Mouse (Mus musculus) forebrain, postnatal 0 days (tissue): ENCODE measurements around the gene Ube3c. TPM values are rescaled to one million over a fixed set of nuclear protein-coding genes. Genes with fewer than 3 reads are reported as not detected.
A peak's percentile ranks its signal among the peaks of the same experiment; 100 is the strongest.
"Not testable (repeated sequence)": the region's sequence is repeated elsewhere in the genome, so short reads cannot be mapped to it uniquely, and the experiment has no call there.

Experiments used
- ATAC-seq: fragments of 200-750 bp; cut with Nextera tagmentation; 2 replicates; pipeline ENCODE4 v1.8.0; 2017; ENCODE audit warnings: mild to moderate bottlenecking, moderate library complexity
- DNase-seq: peaks from one replicate; pipeline ENCODE4 v3.0.0-alpha.2; 2015
- H3K27ac ChIP-seq: fragments of 300-500 bp; sonication (generic); 2 replicates; pipeline ENCODE4 v1.5.1; 2014; ENCODE audit warnings: low read depth, mild to moderate bottlenecking, antibody characterized with exemption, low read length, moderate library complexity, mixed read lengths
- H3K27me3 ChIP-seq: fragments of 300-500 bp; sonication (generic); 2 replicates; pipeline ENCODE4 v1.6.1; 2014; ENCODE audit warnings: mild to moderate bottlenecking, low read length, mixed read lengths; ENCODE audit not compliant: insufficient read depth
- H3K36me3 ChIP-seq: fragments of 300-500 bp; sonication (generic); 2 replicates; pipeline ENCODE4 v1.6.1; 2014; ENCODE audit warnings: mild to moderate bottlenecking, moderate library complexity; ENCODE audit not compliant: insufficient read depth
- H3K4me1 ChIP-seq: fragments of 300-500 bp; sonication (generic); 2 replicates; pipeline ENCODE4 v1.6.1; 2014; ENCODE audit warnings: antibody characterized with exemption; ENCODE audit not compliant: insufficient read depth
- H3K4me2 ChIP-seq: fragments of 300-500 bp; sonication (generic); 2 replicates; pipeline ENCODE4 v1.6.1; 2014; ENCODE audit warnings: low read depth, mild to moderate bottlenecking, moderate library complexity
- H3K4me3 ChIP-seq: fragments of 300-500 bp; sonication (generic); 2 replicates; pipeline ENCODE4 v1.5.1; 2014; ENCODE audit warnings: low read depth, low read length, mixed read lengths
- H3K9ac ChIP-seq: fragments of 300-500 bp; sonication (generic); 2 replicates; pipeline ENCODE4 v1.6.1; 2014; ENCODE audit warnings: mild to moderate bottlenecking
- H3K9me3 ChIP-seq: fragments of 300-500 bp; sonication (generic); 2 replicates; pipeline ENCODE4 v1.6.1; 2016; ENCODE audit warnings: low read length
- CTCF ChIP-seq: sonication (generic); IDR thresholded peaks from 2 replicates; pipeline ENCODE4 v1.5.1; 2016; ENCODE audit warnings: antibody characterized with exemption, control low read depth, low read depth
- WGBS: fragments of 180-500 bp; shearing (Covaris S2); extraction: QIAGEN DNeasy Blood & Tissue Kit; methylation state at CpG from one replicate; pipeline ENCODE4 v1.1.7; 2014; 5-methylcytosine and 5-hydroxymethylcytosine counted together
- polyA plus RNA-seq: library from polyadenylated mRNA; unstranded; fragments of >200 nt; fragmentation: Nextera tagmentation; extraction: Ambion mirVana; gene quantifications from 2 replicates; pipeline ENCODE4 v1.2.1, GENCODE M21; 2015
- total RNA-seq: library from RNA; depleted of rRNA; stranded (reverse); fragments of >200 nt; gene quantifications from 2 replicates; pipeline ENCODE4 v1.2.3, GENCODE M21; 2014; rRNA removed

Gene Ube3c
- total RNA-seq: 81.2 and 95.6 TPM in 2 replicates
- polyA plus RNA-seq: 23.7 and 33.0 TPM in 2 replicates

DNA sequence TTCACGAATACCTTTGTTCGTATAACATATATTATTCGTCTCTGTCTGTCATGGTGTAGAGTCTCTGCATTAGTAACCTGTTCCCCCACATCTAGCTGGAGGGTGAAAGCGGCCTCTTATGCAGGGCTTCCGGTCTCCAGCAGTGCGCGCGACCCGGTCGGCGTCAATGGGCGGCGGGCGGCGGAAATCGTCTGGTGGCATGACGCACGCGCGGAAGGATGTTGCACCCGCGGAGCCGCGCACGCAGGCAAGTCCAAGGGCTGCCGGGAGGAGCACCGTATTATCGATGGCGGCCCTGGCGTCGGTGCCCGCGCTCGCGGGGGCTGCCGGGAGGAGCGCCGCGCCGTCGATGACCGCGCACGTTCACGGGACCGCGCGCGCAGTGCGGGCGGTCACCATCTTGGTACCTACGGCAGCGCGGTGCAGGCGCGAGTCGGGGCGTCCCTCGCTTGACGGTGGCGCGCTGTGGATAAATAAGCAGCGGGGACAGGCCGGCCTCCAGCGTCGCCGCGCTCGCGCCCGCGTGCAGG, at the start of gene Ube3c:
Gene Ube3c, plus strand, starts transcription at position 395 of the 530 bp plus-strand sequence.
- no peaks in the 10 kb centered on the region for H3K9me3 ChIP-seq
- H3K4me1 ChIP-seq: peaks cover 16% of the 10 kb centered on the region
- ATAC-seq (peak; percentile 98), DNase-seq (peak; percentile 99)
- H3K4me2 ChIP-seq: peak within 1 kb of the TSS; percentile 84
- H3K27me3 ChIP-seq: no peaks in the 10 kb centered on the region
- WGBS: 2% methylated on average over 72 of the region's 72 CpGs
- no peaks in the 10 kb centered on the region for H3K36me3 ChIP-seq
- H3K9ac ChIP-seq: peak within 1 kb of the TSS; percentile 86
- TF ChIP-seq CTCF: peak; percentile 16; the same call in 1 of the 2 replicates
- peak within 1 kb of the TSS; percentile 78 for H3K4me3 ChIP-seq
- H3K27ac ChIP-seq: peak within 1 kb of the TSS; percentile 93

DNA sequence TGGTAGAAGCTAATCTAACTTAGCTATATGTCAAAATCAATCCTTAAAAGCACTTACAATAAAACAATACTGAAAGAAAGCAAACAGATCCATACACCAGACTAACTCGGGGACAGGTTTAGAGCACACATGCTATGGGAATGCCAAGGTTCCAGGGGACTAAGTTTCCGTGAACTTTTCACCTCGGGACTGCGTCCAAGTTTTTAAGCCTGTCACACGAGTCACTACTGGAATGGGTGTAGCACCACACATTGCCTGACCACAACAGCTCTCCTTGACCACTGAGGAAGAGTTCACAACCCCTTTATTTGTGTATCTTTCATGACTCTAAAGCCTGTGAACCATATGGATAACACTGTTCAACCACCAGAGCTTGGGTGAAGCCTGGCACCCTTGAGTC, 8.9 kb upstream of the Ube3c start:
- DNase-seq (no peak), ATAC-seq (no peak)
- Histone ChIP-seq H3K36me3 (no peaks in the 10 kb centered on the region), H3K27ac (no peak overlapping the region), H3K4me3 (no peak overlapping the region), H3K4me1 (no peaks in the 10 kb centered on the region), H3K4me2 (no peak overlapping the region), H3K9ac (no peak overlapping the region), H3K9me3 (no peaks in the 10 kb centered on the region), H3K27me3 (no peaks in the 10 kb centered on the region)
- no peak for TF ChIP-seq CTCF
- 87% methylated on average over 5 of the region's 5 CpGs for WGBS

DNA sequence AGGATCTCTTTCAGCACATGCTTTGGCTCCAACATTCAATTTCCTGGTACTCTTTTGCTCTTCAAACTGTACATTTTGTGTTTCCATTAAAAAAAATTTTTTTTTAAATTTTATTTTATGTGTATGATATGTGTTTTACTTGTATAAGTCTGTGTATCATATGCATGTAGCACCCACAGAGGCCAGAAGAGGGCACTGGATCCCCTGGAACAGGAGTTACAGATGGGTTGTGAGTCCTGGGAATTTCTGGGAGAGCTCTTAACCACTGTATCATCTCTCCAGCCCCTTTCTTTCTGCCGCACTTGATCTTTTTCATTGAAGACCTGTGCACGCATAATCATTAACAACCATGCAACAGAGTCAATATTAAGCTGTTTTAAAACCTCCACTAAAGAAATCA, 8.4 kb upstream of the Ube3c start:
- Histone ChIP-seq H3K4me3 (no peak overlapping the region), H3K36me3 (no peaks in the 10 kb centered on the region), H3K9me3 (no peaks in the 10 kb centered on the region), H3K4me1 (no peaks in the 10 kb centered on the region), H3K27me3 (no peaks in the 10 kb centered on the region), H3K9ac (no peak overlapping the region), H3K4me2 (no peak overlapping the region), H3K27ac (no peak overlapping the region)
- no peak for ATAC-seq
- 89% methylated on average over 2 of the region's 2 CpGs for WGBS
- no peak for DNase-seq
- TF ChIP-seq CTCF: no peak

DNA sequence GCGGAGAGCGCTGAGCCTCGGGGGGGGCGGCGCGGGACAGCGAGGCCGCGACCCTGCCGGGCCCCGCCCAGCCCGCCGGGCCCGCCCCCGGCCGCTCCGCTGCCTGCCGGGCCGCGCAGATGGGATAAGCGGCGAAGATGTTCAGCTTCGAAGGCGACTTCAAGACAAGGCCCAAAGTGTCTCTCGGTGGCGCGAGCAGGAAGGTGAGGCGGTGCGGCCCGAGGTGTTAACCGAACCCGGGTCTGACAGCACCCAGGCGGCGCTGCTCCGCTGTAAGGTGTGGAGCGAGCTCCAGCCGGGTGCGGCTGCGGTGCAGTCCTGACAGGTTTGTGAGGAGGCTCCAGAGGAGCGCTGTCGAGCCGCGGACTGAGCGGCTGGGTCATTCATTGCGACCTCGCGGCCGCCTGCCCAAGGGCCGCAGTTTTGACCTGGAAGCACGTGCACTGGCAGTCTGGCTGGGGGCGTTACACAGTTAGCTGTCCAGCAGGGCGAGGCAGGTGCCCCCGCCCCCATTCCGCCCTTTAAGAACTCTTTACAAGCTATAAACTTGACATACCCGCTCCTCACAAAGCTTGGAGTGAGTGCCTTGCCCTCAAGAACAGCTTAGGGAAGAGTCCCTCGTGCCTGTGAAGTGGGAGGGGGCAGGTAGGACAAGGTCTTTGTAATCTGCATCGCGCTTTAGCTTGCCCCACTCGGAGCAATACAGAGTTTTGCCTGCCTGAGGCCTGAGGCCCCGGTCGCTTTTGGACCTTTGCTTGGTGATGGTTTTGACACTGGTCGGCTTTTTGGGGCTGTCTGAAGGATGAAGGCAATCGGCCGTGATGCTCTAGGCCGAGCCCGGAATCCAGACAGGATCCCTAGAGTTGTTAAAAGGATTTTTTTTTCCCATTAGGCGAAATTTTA, 587 bp downstream of the Ube3c start:
- 2% methylated on average over 66 of the region's 67 CpGs for WGBS
- Histone ChIP-seq H3K36me3 (no peaks in the 10 kb centered on the region), H3K27ac (peak overlapping the region; percentile 93), H3K4me3 (peak overlapping the region; percentile 78), H3K4me1 (peaks cover 16% of the 10 kb centered on the region), H3K27me3 (no peaks in the 10 kb centered on the region), H3K4me2 (peak overlapping the region; percentile 84), H3K9me3 (no peaks in the 10 kb centered on the region), H3K9ac (peak overlapping the region; percentile 86)
- peak; percentile 54 for TF ChIP-seq CTCF
- ATAC-seq (peak; percentile 21), DNase-seq (no peak)

DNA sequence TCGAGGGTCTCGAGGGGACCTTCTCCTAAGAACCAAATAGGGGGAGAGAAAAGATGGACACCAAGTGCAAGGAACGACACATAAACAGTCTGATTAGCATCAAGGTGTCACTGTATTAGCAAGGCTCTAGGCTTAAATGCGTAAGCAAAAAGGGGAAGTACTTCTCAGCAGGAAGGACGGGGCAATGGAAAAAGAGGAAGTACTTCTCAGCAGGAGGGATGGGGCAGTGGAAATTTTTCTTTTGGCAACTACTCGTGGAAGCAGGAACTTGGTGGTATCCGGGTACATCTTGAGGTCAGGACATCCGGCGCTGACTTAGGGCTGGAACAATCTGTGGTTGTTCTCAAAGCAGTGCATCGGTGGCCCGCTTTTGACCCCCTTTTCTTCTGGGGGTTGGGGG, 5.2 kb downstream of the Ube3c start:
- not testable (repeated sequence) for H3K4me2 ChIP-seq, H3K9me3 ChIP-seq, ATAC-seq, H3K27me3 ChIP-seq, DNase-seq, H3K4me3 ChIP-seq, H3K9ac ChIP-seq, H3K27ac ChIP-seq, H3K36me3 ChIP-seq
- peaks cover 16% of the 10 kb centered on the region for H3K4me1 ChIP-seq
- WGBS: 84% methylated on average over 11 of the region's 11 CpGs

DNA sequence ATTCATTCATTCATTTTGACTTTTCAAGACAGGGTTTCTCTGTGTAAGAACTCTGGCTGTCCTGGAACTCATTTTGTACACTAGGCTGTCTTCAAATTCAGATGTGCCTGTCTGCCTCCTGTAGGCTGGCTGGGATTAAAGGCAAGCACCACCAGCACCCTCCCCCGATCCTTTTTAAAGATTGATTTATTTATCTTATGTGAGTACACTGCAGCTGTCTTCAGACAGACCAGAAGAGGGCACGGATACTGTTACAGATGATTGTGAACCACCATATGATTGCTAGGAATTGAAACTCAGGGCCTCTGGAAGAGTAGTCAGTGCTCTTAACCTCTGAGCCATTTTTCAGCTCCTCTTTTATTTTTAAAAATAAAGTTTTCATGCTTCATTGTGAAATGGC, 6.0 kb downstream of the Ube3c start:
- H3K27me3 ChIP-seq: no peaks in the 10 kb centered on the region
- no peak overlapping the region for H3K4me3 ChIP-seq
- 74% methylated on average over 2 of the region's 2 CpGs for WGBS
- DNase-seq (no peak), ATAC-seq (no peak)
- no peaks in the 10 kb centered on the region for H3K36me3 ChIP-seq
- no peak overlapping the region for H3K27ac ChIP-seq
- H3K9me3 ChIP-seq: no peaks in the 10 kb centered on the region
- no peak overlapping the region for H3K4me2 ChIP-seq
- no peak for TF ChIP-seq CTCF
- H3K4me1 ChIP-seq: peaks cover 15% of the 10 kb centered on the region
- no peak overlapping the region for H3K9ac ChIP-seq
